Mouse (Mus musculus) bone marrow, adult 2 months (tissue): ENCODE results near the gene Ccdc9.

Experiments used
- CTCF ChIP-seq: fragments of 200-500 bp; IDR thresholded peaks from 2 replicates; pipeline ENCODE4 v1.5.1; 2011; ENCODE audit warnings: low read length, control low read depth; ENCODE audit not compliant: control insufficient read depth, insufficient read depth
- POLR2A ChIP-seq: fragments of 200-500 bp; IDR thresholded peaks from 2 replicates; pipeline ENCODE4 v1.6.1; 2011; ENCODE audit warnings: low read depth, mild to moderate bottlenecking, control low read depth, low read length, borderline replicate concordance; ENCODE audit not compliant: control insufficient read depth

DNA sequence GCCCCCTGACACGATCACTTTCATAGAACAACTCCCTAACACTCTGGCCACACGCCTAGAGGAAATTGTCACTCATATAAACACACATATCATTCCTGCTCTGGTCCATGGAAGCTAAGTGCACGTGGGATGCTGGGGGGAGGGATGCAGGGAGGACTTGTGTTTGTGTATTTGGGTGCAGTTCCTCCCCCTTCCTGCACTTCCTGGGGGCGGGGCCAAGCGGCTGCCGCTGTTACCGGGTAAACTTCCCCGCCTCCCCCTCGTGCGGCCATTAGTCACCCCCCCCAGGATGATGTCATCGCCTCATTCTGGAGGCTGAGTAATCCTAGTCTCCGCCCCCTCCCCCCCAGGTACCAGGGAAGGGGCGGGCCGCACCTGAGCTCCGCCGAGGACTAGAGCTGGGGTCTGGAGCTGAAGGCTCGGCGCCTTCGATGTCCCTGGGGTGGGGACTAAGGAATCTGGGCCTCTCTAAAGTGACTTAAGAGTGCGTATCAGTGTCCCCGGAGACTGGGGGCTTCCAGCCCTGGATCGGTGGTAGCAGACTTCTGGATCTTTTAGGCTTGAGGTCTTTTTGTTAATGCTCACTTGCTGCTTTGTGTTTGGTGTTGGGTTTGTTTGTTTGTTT lies 10.3 kb upstream of the Ccdc9 start:
- peak; percentile 32; the same call in 1 of the 2 replicates for TF ChIP-seq CTCF
- no peak for TF ChIP-seq POLR2A
